Mouse (Mus musculus): ENCODE results near the gene Ncs1. TPM values are rescaled to one million over a fixed set of nuclear protein-coding genes. Genes with fewer than 3 reads are reported as not detected.

Ncs1 gene
- polyA plus RNA-seq, 1 experiment from 2014 or later = 164 TPM

DNA sequence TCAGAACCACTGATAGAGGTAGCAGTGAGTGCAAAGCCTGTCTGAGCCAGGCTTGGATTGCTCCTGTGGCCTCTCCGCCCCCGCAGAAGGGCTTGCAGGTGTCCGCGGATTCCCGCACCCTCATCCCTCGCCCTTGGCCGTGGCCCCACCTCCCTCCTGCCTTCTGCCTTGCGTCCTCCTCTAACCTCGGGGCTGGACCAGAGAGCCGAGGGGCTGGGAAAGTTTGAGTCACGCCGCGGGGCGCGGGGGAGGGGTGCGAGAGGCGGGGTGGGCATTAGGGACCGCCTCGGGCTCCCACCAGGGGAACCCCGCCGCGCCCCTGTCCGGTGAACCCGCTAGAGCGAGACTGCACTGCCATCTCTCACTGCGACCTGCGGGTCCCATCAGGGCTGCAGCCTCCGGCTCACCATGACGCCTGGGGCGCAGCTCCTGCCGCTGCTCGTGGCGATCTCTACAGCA lies 68.4 kb downstream of the Ncs1 start, which contains the start of gene Hmcn2:
Gene Hmcn2 (plus strand): TSS at position 409 of the 459 bp plus-strand sequence.
- no peak for ATAC-seq
- Histone ChIP-seq H3K4me1 (ENCODE audit: control insufficient read depth, insufficient read depth, low read length) (no peaks in the 10 kb centered on the region), H3K4me3 (ENCODE audit: low read depth, low read length) (peak within 1 kb of the TSS; percentile 22), H3K9ac (ENCODE audit: low read depth, low read length) (0 out of 2 replicates have a peak within 1 kb of the TSS, but pooled peaks have one; percentile 1), H3K27me3 (ENCODE audit: control insufficient read depth, insufficient read depth, low read depth, low read length) (peaks cover 48% of the 10 kb centered on the region), H3K4me2 (ENCODE audit: low read length) (peak within 1 kb of the TSS; percentile 42), H3K9me3 (replicated peaks; ENCODE audit: control insufficient read depth, low read length, poor library complexity, severe bottlenecking) (no peaks in the 10 kb centered on the region), H3K36me3 (ENCODE audit: control insufficient read depth, insufficient read depth, low read length) (no peaks in the 10 kb centered on the region), H3K27ac (ENCODE audit: low read length) (no peak within 1 kb of the TSS)
- 2% methylated on average over 27 of the region's 33 CpGs for WGBS

- no peaks in the 10 kb centered on the region for H3K36me3 ChIP-seq (ENCODE audit: control insufficient read depth, insufficient read depth, low read length)
- H3K4me3 ChIP-seq (ENCODE audit: low read depth, low read length) = no peak overlapping the region
- no peaks in the 10 kb centered on the region for H3K9me3 ChIP-seq (replicated peaks; ENCODE audit: control insufficient read depth, low read length, poor library complexity, severe bottlenecking)
- no peak overlapping the region for H3K9ac ChIP-seq (ENCODE audit: low read depth, low read length)
- H3K27me3 ChIP-seq (ENCODE audit: control insufficient read depth, insufficient read depth, low read depth, low read length) = peaks cover 37% of the 10 kb centered on the region
- no peaks in the 10 kb centered on the region for H3K4me1 ChIP-seq (ENCODE audit: control insufficient read depth, insufficient read depth, low read length)
- 0 out of 2 replicates have a peak, but pooled peaks have one; percentile 25 for ATAC-seq
- no peak overlapping the region for H3K4me2 ChIP-seq (ENCODE audit: low read length)
- no peak overlapping the region for H3K27ac ChIP-seq (ENCODE audit: low read length)
- WGBS = 16% methylated on average over 2 of the region's 2 CpGs
These were observed 72.5 kb downstream of the Ncs1 start for GRCm38 (mm10) chr2:31318162-31318561.

GRCm38 (mm10) chr2:31319200-31319599 lies 73.6 kb downstream of the Ncs1 start:
- Histone ChIP-seq H3K4me2 (ENCODE audit: low read length) (no peak overlapping the region), H3K9ac (ENCODE audit: low read depth, low read length) (no peak overlapping the region), H3K4me3 (ENCODE audit: low read depth, low read length) (no peak overlapping the region), H3K4me1 (ENCODE audit: control insufficient read depth, insufficient read depth, low read length) (no peaks in the 10 kb centered on the region), H3K27me3 (ENCODE audit: control insufficient read depth, insufficient read depth, low read depth, low read length) (peaks cover 27% of the 10 kb centered on the region), H3K27ac (ENCODE audit: low read length) (no peak overlapping the region), H3K36me3 (ENCODE audit: control insufficient read depth, insufficient read depth, low read length) (no peaks in the 10 kb centered on the region), H3K9me3 (replicated peaks; ENCODE audit: control insufficient read depth, low read length, poor library complexity, severe bottlenecking) (no peaks in the 10 kb centered on the region)
- no peak for ATAC-seq
- WGBS = 59% methylated on average over 2 of the region's 2 CpGs

DNA sequence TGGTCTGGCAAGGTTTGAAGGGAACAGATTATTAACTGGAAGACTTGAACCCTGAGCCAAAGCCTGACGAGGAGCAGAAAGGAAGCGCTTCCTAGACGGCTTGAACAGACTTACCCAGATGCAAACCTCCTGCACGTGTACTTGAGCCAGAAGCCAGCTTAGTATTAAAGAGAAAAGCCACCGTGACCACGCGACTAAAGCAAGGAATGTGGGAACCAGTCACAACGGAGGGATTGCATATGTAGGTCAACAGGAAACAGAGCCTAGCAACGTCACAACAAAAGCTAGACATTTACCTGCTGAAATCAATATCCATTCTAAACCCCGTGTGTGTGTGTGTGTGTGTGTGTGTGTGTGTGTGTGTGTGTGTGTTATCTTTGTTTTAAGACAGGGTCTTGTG lies 81.6 kb downstream of the Ncs1 start:
- Histone ChIP-seq H3K27ac (ENCODE audit: low read length) (no peak overlapping the region), H3K27me3 (ENCODE audit: control insufficient read depth, insufficient read depth, low read depth, low read length) (no peaks in the 10 kb centered on the region), H3K4me3 (ENCODE audit: low read depth, low read length) (no peak overlapping the region), H3K4me1 (ENCODE audit: control insufficient read depth, insufficient read depth, low read length) (no peaks in the 10 kb centered on the region), H3K9ac (ENCODE audit: low read depth, low read length) (no peak overlapping the region), H3K9me3 (replicated peaks; ENCODE audit: control insufficient read depth, low read length, poor library complexity, severe bottlenecking) (no peaks in the 10 kb centered on the region), H3K4me2 (ENCODE audit: low read length) (no peak overlapping the region), H3K36me3 (ENCODE audit: control insufficient read depth, insufficient read depth, low read length) (no peaks in the 10 kb centered on the region)
- 27% methylated on average over 10 of the region's 10 CpGs for WGBS
- no peak for ATAC-seq

- H3K9ac ChIP-seq (ENCODE audit: low read depth, low read length) = no peak overlapping the region
- no peaks in the 10 kb centered on the region for H3K27me3 ChIP-seq (ENCODE audit: control insufficient read depth, insufficient read depth, low read depth, low read length)
- WGBS = 48% methylated on average over 12 of the region's 12 CpGs
- no peak overlapping the region for H3K4me2 ChIP-seq (ENCODE audit: low read length)
- no peak overlapping the region for H3K27ac ChIP-seq (ENCODE audit: low read length)
- no peak for ATAC-seq
- no peaks in the 10 kb centered on the region for H3K36me3 ChIP-seq (ENCODE audit: control insufficient read depth, insufficient read depth, low read length)
- H3K4me3 ChIP-seq (ENCODE audit: low read depth, low read length) = no peak overlapping the region
- H3K4me1 ChIP-seq (ENCODE audit: control insufficient read depth, insufficient read depth, low read length) = no peaks in the 10 kb centered on the region; the same call in 1 of the 2 replicates
- H3K9me3 ChIP-seq (replicated peaks; ENCODE audit: control insufficient read depth, low read length, poor library complexity, severe bottlenecking) = no peaks in the 10 kb centered on the region
These were observed 92.2 kb downstream of the Ncs1 start for GRCm38 (mm10) chr2:31337706-31338330.

GRCm38 (mm10) chr2:31339826-31340225 lies 94.2 kb downstream of the Ncs1 start:
- Histone ChIP-seq H3K4me3 (ENCODE audit: low read depth, low read length) (no peak overlapping the region), H3K27me3 (ENCODE audit: control insufficient read depth, insufficient read depth, low read depth, low read length) (no peaks in the 10 kb centered on the region), H3K9me3 (replicated peaks; ENCODE audit: control insufficient read depth, low read length, poor library complexity, severe bottlenecking) (no peaks in the 10 kb centered on the region), H3K27ac (ENCODE audit: low read length) (no peak overlapping the region), H3K9ac (ENCODE audit: low read depth, low read length) (no peak overlapping the region), H3K4me1 (ENCODE audit: control insufficient read depth, insufficient read depth, low read length) (no peaks in the 10 kb centered on the region; the same call in 1 of the 2 replicates), H3K36me3 (ENCODE audit: control insufficient read depth, insufficient read depth, low read length) (no peaks in the 10 kb centered on the region), H3K4me2 (ENCODE audit: low read length) (no peak overlapping the region)
- WGBS = 82% methylated on average over 9 of the region's 9 CpGs
- no peak for ATAC-seq

DNA sequence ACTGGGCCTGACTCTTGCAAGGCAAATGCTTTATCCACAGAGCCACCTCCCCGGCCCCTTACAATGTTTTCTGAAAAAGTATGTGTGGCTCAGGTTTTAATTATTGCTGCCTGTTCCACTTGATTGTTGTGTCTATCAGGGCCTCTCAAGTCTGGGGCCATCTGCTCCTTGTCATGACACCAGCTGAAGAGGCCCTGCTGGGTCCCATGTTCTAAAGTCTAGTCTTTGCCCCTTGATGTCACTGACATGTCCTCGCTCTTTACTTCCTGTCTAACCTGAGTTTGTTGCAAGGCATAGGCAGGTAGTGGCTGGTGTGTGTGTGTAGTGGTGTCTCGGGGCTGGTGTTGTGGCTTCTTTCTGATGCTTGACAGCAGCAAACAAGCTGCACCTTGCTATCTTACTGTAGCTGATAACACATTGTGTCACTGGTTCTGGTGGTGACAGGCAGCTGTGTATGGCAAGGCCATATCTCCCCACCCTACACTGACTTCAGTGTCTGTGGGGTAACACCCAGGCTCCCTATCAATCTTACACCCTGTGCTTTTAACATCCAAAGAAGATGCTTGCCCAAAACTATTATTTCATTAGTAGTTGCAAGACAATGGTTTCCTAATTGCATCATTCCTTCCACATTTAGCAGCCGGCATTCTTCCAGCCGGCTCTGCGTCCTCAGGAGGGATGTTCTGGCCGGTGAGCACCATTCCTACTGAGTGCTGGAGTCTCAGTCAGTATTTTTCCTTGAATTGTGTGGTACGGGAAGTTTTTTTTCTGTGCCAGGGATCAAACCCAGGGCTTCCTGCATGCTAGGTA lies 96.3 kb downstream of the Ncs1 start:
- Histone ChIP-seq H3K4me2 (ENCODE audit: low read length) (no peak overlapping the region), H3K9ac (ENCODE audit: low read depth, low read length) (no peak overlapping the region), H3K9me3 (replicated peaks; ENCODE audit: control insufficient read depth, low read length, poor library complexity, severe bottlenecking) (no peaks in the 10 kb centered on the region), H3K27me3 (ENCODE audit: control insufficient read depth, insufficient read depth, low read depth, low read length) (no peaks in the 10 kb centered on the region), H3K36me3 (ENCODE audit: control insufficient read depth, insufficient read depth, low read length) (no peaks in the 10 kb centered on the region), H3K4me3 (ENCODE audit: low read depth, low read length) (no peak overlapping the region), H3K4me1 (ENCODE audit: control insufficient read depth, insufficient read depth, low read length) (no peaks in the 10 kb centered on the region; the same call in 1 of the 2 replicates), H3K27ac (ENCODE audit: low read length) (no peak overlapping the region)
- WGBS = 80% methylated on average over 8 of the region's 8 CpGs
- ATAC-seq = no peak

Measured in midbrain, embryonic 16.5 days (tissue).